Mouse (Mus musculus) kidney, adult 2 months (tissue): ENCODE results near the gene Il12b.

Experiments
- CTCF ChIP-seq: fragments of 200-500 bp; conservative IDR thresholded peaks from 2 replicates; pipeline ENCODE4 v1.5.1; 2011; ENCODE audit warnings: low read depth, mild to moderate bottlenecking, control low read depth, low read length, moderate library complexity, mixed read lengths; ENCODE audit not compliant: insufficient read depth, insufficient read length
- POLR2A ChIP-seq: fragments of 200-500 bp; IDR thresholded peaks from one replicate; pipeline ENCODE4 v1.6.1; 2011; ENCODE audit warnings: low read depth, low read length, control low read depth

DNA sequence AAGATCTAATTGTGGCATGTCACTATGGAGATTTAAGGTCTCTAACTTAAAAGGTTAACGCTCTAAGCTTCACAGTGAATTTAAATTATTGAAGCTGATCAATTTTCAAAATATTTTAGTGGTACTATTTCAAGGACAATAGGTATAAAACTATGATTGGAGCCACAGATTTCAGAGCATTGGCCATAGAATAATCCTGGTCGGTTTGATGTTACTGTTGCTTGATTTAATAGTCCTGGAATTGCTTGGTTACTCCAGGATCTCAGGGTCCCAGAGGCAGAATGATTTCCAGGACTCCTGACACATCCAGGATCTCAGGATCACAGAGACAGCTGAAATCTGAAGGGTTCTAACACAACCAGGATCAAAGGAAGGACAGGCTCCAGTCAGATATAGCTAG, 12.8 kb upstream of the Il12b start:
- TF ChIP-seq CTCF = no peak
- TF ChIP-seq POLR2A = no peak
